Mouse (Mus musculus) cerebellum, postnatal 4 days (tissue): ENCODE measurements around the gene Gstm6.
"Not testable (repeated sequence)": the region's sequence is repeated elsewhere in the genome, so short reads cannot be mapped to it uniquely, and the experiment has no call there.

Source experiments
- DNase-seq, 2 experiments: peaks; one replicate each; pipeline ENCODE4 v3.0.0; 2022; ENCODE audit warnings: low spot score in 2 of 2, mixed read lengths in 1 of 2

The Gstm6 gene

GRCm38 (mm10) chr3:107943239-107943990, at the start of gene Gstm6:
Gstm6 (minus strand) TSS chr3:107943749.
- DNase-seq, result peak in 1 of 2 experiments; percentile 16

DNA sequence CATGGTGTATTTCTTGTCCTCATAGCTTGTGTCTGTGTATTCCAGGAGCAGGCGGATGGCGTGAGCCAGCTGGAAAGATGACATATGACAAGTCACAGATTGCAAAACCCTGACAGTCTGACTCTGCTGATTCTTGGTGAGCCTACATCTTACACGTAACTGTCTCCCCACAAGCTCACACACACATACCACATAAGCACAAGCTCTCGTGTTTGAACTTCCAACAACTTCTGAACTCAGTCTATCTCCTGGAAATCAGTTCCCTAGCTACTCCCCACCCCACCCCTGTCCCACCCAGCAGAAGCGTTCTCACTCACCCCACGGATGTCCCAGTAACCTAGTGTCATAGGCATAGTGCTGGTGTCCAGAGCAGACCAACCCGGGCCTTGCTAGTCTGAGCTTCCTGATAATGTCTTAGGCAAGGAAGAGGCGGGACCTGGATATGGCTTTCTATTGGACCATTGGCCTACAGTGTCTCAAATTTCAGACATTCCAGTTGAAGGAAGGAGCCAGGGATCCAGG, 42.6 kb upstream of the Gstm6 start, which contains the start of gene Gstm2:
Gene Gstm2 (minus strand): TSS at position 413 of the 522 bp plus-strand sequence.
- DNase-seq, result no peak

DNA sequence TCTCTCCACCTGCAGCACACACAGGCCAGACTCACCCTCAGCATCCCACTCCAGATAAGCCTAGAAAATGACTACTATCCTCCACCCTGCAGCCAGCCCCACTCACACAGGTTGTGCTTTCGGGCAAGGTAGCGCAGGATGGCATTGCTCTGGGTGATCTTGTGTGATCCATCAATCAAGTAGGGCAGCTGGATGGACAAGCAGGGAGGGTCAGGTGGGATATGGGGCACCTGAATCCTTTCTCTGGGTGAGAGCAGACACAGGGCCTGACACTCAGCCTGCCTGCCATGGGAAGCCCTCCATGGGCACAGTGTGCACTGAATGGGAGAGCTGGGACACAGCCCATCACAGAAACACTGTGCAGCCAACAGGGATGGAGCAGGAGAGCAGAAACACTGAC, 41.6 kb upstream of the Gstm6 start:
- DNase-seq, result not testable (repeated sequence)

- no peak for DNase-seq
These were observed 40.9 kb upstream of the Gstm6 start for GRCm38 (mm10) chr3:107984471-107984870.

GRCm38 (mm10) chr3:107983771-107984170, 40.2 kb upstream of the Gstm6 start:
- no peak for DNase-seq

DNA sequence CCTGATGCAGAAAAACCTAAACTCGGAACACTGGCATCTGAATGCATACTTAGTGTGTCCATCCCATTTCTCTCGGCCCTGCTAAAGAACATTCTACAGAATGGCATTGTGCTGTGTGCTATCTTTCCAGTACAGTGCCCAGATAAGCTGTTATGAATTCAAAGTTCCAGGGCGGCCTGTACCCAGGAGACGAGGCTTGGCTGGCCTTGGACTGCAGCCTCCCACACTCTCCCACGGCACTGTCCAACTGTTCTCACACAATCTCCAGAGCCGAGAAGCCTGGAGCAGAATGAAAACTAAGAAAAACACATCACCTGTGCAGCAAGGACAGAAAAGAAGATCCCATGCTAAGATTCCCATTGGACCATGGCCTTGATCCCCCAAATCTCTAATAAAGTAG, 39.2 kb upstream of the Gstm6 start:
- DNase-seq, result no peak

- no peak for DNase-seq
These were observed 37.7 kb upstream of the Gstm6 start for GRCm38 (mm10) chr3:107981261-107981660.

GRCm38 (mm10) chr3:107977691-107978090, 34.1 kb upstream of the Gstm6 start:
- DNase-seq, result no peak

- DNase-seq, result no peak
These were observed 30.7 kb upstream of the Gstm6 start for GRCm38 (mm10) chr3:107974237-107974636.

DNA sequence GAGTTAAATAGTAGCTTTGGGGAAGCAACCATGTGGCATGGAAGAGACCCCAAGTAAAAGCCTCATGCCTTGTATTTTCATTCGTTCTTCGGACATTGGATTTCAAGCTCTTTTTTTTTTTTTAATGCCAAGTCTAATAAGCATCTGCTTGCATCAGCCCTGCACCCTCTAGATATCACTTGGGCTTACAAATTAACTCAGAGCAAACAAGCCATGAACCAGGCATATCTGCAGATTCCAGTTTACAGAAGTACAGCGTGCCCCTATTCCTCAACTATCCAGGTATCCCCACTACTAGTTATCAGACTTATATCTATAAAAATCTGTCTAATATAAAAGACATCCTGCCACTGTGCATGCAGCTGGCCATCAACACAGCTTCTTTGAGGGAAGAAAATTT, 28.5 kb upstream of the Gstm6 start:
- no peak for DNase-seq

- DNase-seq, result not testable (repeated sequence)
These were observed 27.6 kb upstream of the Gstm6 start for GRCm38 (mm10) chr3:107971101-107971500.

GRCm38 (mm10) chr3:107968724-107969395, 25.3 kb upstream of the Gstm6 start, which contains the start of gene Gstm3:
Gstm3 (minus strand) TSS chr3:107969283.
- no peak for DNase-seq

- DNase-seq, result no peak
These were observed 23.1 kb upstream of the Gstm6 start for GRCm38 (mm10) chr3:107966631-107967030.

DNA sequence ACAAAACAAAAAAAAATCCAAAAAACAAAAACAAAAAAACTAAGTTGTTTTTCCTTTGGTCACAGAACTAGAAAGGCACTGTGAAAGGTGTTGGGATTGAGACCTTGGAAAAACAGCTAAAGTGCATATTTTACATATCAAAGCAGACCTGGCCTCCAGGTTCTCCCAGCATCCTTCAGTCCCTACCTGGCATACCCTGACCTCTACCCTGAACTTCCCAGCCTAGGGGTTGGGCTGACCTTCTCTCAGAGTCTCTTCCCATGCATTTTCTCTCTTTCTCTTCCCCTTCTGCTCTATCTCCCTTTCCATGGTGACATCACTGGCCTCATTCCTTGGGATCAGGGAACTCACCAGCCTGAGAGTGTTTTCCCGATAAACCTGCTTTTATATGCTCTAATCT, 22.0 kb upstream of the Gstm6 start:
- no peak for DNase-seq

DNA sequence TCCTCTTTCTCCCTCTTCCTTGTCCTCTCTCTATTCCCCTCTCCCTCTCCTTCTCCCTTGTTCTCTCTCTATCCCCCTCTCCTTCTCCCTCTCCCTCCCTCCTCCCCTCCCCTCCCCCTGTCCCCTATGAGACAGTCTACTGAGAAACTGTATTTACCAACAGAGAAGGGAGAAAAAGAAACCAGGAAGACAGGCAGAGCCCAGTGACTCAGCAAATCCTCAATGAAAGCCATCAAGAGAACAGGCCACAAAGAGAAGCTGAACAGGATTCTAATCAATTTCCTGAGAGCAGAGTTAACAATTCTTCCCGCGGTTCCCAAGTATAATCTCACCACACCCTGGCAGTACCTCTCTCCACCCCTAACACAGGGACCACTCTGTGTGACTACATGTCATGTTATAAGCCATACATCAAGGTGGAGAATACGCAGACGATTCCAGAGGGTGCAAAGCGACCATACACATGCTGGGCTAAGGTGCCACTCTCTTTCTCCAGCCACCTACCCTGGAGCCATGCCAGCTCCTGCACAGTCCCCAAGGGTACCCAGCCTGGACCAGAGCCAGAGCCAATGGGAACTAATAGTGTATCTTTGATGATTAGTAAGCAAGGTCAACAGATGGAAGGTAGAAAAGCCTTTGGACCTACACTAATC, 21.2 kb upstream of the Gstm6 start:
- no peak for DNase-seq

- no peak for DNase-seq
These were observed 20.5 kb upstream of the Gstm6 start for GRCm38 (mm10) chr3:107964026-107964425.

DNA sequence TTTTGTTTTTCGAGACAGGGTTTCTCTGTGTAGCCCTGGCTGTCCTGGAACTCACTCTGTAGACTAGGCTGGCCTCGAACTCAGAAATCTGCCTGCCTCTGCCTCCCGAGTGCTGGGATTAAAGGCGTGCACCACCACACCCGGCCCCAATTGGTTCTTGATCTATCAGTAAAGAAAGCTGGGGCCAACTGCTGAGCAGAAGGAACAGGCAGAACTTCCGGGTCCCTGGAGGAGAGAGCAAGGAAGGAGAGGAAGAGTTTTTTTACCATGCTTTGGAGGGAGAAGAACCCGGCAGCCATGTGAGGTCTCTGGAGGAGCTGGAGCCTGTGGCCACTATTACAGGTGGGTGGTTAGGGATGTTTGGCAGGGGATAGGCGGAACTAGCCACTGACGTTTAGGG, 11.7 kb upstream of the Gstm6 start:
- not testable (repeated sequence) for DNase-seq

DNA sequence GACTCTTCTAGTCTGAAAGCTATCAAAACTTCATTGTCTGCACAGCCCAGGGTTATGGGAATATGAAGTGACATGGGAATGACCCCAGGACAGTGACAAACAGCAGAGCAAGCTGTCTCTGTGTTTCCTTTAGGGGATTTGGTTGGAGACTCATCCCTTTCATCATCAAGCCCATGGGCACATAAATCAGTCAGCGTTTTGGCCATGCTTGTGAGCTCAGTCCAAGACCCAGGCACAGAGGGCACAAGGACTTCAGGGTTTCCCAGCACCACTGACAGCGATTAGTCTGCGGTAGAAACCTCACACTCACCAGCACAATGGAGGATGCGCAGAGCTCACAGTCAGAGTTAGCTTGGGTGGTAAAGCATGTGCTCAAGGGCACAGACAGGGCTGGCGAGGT, 10.4 kb upstream of the Gstm6 start:
- no peak for DNase-seq

- peak; percentile 47 to 81 for DNase-seq
These were observed 9.8 kb upstream of the Gstm6 start for GRCm38 (mm10) chr3:107953328-107953755.

DNA sequence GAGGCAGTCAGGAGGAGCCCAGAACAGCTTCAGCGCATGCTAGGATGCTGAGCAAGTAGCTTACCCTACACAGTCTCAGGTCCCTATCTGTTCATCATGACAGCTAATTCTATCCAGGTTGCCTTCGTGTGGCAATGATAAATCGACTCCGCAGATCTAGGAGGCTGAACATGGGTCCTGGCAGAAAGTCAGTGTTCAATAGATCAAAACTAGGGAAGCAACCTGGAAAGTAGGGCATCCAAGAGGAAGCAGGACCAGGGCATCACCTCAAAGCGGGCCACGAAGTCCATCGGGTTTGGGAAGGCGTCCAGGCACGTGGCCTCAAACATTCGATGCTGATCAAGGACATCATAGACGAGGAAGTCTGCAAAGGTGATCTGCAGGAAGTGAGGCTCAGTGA, 7.0 kb upstream of the Gstm6 start:
- DNase-seq, result no peak

GRCm38 (mm10) chr3:107949461-107949860, 5.9 kb upstream of the Gstm6 start:
- not testable (repeated sequence) for DNase-seq

DNA sequence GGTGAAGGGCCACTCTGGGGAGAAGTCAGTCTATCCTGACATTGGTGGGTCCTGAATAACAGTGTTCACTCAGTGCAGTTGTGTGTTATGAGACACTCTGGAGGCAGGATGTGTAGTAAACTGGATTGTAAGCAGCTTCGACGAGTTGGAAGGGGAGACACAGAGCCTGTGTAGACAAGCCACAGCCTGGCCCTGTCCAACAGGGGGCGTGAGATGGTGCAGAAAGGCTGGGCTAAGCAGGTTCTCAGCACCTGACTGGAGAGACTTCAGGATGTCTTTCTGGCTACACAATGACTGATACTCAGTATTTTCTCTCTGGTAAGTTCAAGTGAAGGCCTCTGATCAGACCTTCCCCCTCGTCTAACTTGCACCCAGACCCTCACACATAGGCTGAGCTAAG, 2.2 kb upstream of the Gstm6 start:
- DNase-seq, result no peak
